Mouse (Mus musculus) forebrain, embryonic 11.5 days (tissue): ENCODE data around the gene Prss53. TPM values are rescaled to one million over a fixed set of nuclear protein-coding genes. Genes with fewer than 3 reads are reported as not detected.
"Not testable (repeated sequence)": the region's sequence is repeated elsewhere in the genome, so short reads cannot be mapped to it uniquely, and the experiment has no call there.

Source experiments
- ATAC-seq: fragments of 200-750 bp; cut with Nextera tagmentation; replicated peaks from 2 replicates; pipeline ENCODE4 v1.8.0; 2017; ENCODE audit warnings: moderate TSS enrichment; ENCODE audit not compliant: low FRiP score
- DNase-seq: peaks from one replicate; pipeline ENCODE4 v3.0.0-alpha.2; 2017; ENCODE audit warnings: low spot score
- H3K27ac ChIP-seq: fragments of 300-500 bp; sonication (generic); 2 replicates; pipeline ENCODE4 v1.5.1; 2014; ENCODE audit warnings: low read depth, low read length
- H3K27me3 ChIP-seq: fragments of 300-500 bp; sonication (generic); 2 replicates; pipeline ENCODE4 v1.6.1; 2014; ENCODE audit warnings: mild to moderate bottlenecking, low read length, mixed read lengths; ENCODE audit not compliant: control insufficient read depth, insufficient read depth
- H3K36me3 ChIP-seq: fragments of 300-500 bp; sonication (generic); 2 replicates; pipeline ENCODE4 v1.6.1; 2014; ENCODE audit warnings: mild to moderate bottlenecking, low read length, moderate library complexity, mixed read lengths; ENCODE audit not compliant: control insufficient read depth, insufficient read depth
- H3K4me1 ChIP-seq: fragments of 300-500 bp; sonication (generic); replicated peaks from 2 replicates; pipeline ENCODE4 v1.6.1; 2014; ENCODE audit warnings: low read length, mixed read lengths; ENCODE audit not compliant: control insufficient read depth, insufficient read depth
- H3K4me2 ChIP-seq: fragments of 300-500 bp; sonication (generic); 2 replicates; pipeline ENCODE4 v1.6.1; 2014; ENCODE audit warnings: low read depth, mild to moderate bottlenecking, low read length, moderate library complexity, mixed read lengths; ENCODE audit not compliant: severe bottlenecking
- H3K4me3 ChIP-seq: fragments of 300-500 bp; sonication (generic); 2 replicates; pipeline ENCODE4 v1.5.1; 2014; ENCODE audit warnings: low read depth, low read length
- H3K9ac ChIP-seq: fragments of 300-500 bp; sonication (generic); 2 replicates; pipeline ENCODE4 v1.6.1; 2014; ENCODE audit warnings: low read length
- H3K9me3 ChIP-seq: fragments of 300-500 bp; sonication (generic); 2 replicates; pipeline ENCODE4 v1.6.1; 2016; ENCODE audit warnings: low read length, mixed read lengths; ENCODE audit not compliant: control insufficient read depth
- WGBS: fragments of 180-500 bp; shearing (Covaris S2); extraction: QIAGEN DNeasy Blood & Tissue Kit; methylation state at CpG from one replicate; pipeline ENCODE4 v1.1.7; 2014; 5-methylcytosine and 5-hydroxymethylcytosine counted together
- polyA plus RNA-seq: library from polyadenylated mRNA; unstranded; fragments of >200 nt; fragmentation: Nextera tagmentation; extraction: Ambion mirVana; gene quantifications from 2 replicates; pipeline ENCODE4 v1.2.1, GENCODE M21; 2014

Prss53 gene
- polyA plus RNA-seq, 1 experiment from 2014 or later = 0.56 TPM

- H3K9ac ChIP-seq = no peak overlapping the region
- H3K27ac ChIP-seq = no peak overlapping the region
- H3K9me3 ChIP-seq = no peaks in the 10 kb centered on the region
- H3K36me3 ChIP-seq = peaks cover 11% of the 10 kb centered on the region; the same call in 1 of the 2 replicates
- WGBS = 91% methylated on average over 12 of the region's 12 CpGs
- H3K4me3 ChIP-seq = no peak overlapping the region
- no peak for DNase-seq
- H3K27me3 ChIP-seq = no peaks in the 10 kb centered on the region
- ATAC-seq = no peak
- H3K4me1 ChIP-seq = no peaks in the 10 kb centered on the region
- no peak overlapping the region for H3K4me2 ChIP-seq
These were observed 24.3 kb downstream of the Prss53 start for GRCm38 (mm10) chr7:127866434-127866833.

GRCm38 (mm10) chr7:127858258-127858657 is 32.5 kb downstream of the Prss53 start:
- DNase-seq (no peak), ATAC-seq (no peak)
- no peak overlapping the region for H3K9ac ChIP-seq
- WGBS = 94% methylated on average over 6 of the region's 6 CpGs
- no peak overlapping the region for H3K4me2 ChIP-seq
- no peaks in the 10 kb centered on the region for H3K36me3 ChIP-seq
- H3K4me1 ChIP-seq = no peaks in the 10 kb centered on the region
- no peaks in the 10 kb centered on the region for H3K9me3 ChIP-seq
- H3K27ac ChIP-seq = no peak overlapping the region
- H3K27me3 ChIP-seq = no peaks in the 10 kb centered on the region
- no peak overlapping the region for H3K4me3 ChIP-seq

- WGBS = 79% methylated on average over 5 of the region's 5 CpGs
- DNase-seq (no peak), ATAC-seq (no peak)
- no peak overlapping the region for H3K4me2 ChIP-seq
- H3K27me3 ChIP-seq = no peaks in the 10 kb centered on the region
- no peak overlapping the region for H3K27ac ChIP-seq
- H3K9me3 ChIP-seq = no peaks in the 10 kb centered on the region
- H3K4me1 ChIP-seq = no peaks in the 10 kb centered on the region
- no peaks in the 10 kb centered on the region for H3K36me3 ChIP-seq
- no peak overlapping the region for H3K9ac ChIP-seq
- no peak overlapping the region for H3K4me3 ChIP-seq
These were observed 39.9 kb downstream of the Prss53 start for GRCm38 (mm10) chr7:127850906-127851305.

- Histone ChIP-seq H3K27ac (no peak overlapping the region), H3K27me3 (no peaks in the 10 kb centered on the region), H3K4me1 (no peaks in the 10 kb centered on the region), H3K4me3 (no peak overlapping the region), H3K9me3 (no peaks in the 10 kb centered on the region), H3K4me2 (no peak overlapping the region), H3K9ac (no peak overlapping the region), H3K36me3 (no peaks in the 10 kb centered on the region)
- no peak for DNase-seq
- no peak for ATAC-seq
- 86% methylated on average over 6 of the region's 6 CpGs for WGBS
These were observed 40.5 kb downstream of the Prss53 start for GRCm38 (mm10) chr7:127849973-127850875.

- DNase-seq (peak; percentile 77), ATAC-seq (peak; percentile 63)
- peaks cover 6% of the 10 kb centered on the region; the same call in 1 of the 2 replicates for H3K4me1 ChIP-seq
- H3K27me3 ChIP-seq = no peaks in the 10 kb centered on the region
- H3K9ac ChIP-seq = peak overlapping the region; percentile 59
- H3K4me2 ChIP-seq = peak overlapping the region; percentile 99
- no peaks in the 10 kb centered on the region for H3K36me3 ChIP-seq
- 1% methylated on average over 40 of the region's 40 CpGs for WGBS
- peak overlapping the region; percentile 70; the same call in 1 of the 2 replicates for H3K27ac ChIP-seq
- H3K9me3 ChIP-seq = no peaks in the 10 kb centered on the region
- H3K4me3 ChIP-seq = peak overlapping the region; percentile 63
These were observed 48.6 kb downstream of the Prss53 start for GRCm38 (mm10) chr7:127842001-127842718.

- Histone ChIP-seq H3K9ac (peak overlapping the region; percentile 59), H3K36me3 (no peaks in the 10 kb centered on the region), H3K9me3 (no peaks in the 10 kb centered on the region), H3K27me3 (no peaks in the 10 kb centered on the region), H3K27ac (peak overlapping the region; percentile 70), H3K4me3 (peak overlapping the region; percentile 63), H3K4me2 (peak overlapping the region; percentile 99), H3K4me1 (peaks cover 6% of the 10 kb centered on the region; the same call in 1 of the 2 replicates)
- under 1% methylated on average over 43 of the region's 46 CpGs for WGBS
- ATAC-seq = peak; percentile 91
- peak; percentile 93 for DNase-seq
These were observed 49.3 kb downstream of the Prss53 start for GRCm38 (mm10) chr7:127841340-127842000.

- peaks cover 6% of the 10 kb centered on the region; the same call in 1 of the 2 replicates for H3K4me1 ChIP-seq
- 3% methylated on average over 15 of the region's 15 CpGs for WGBS
These were observed 49.9 kb downstream of the Prss53 start for GRCm38 (mm10) chr7:127840886-127841285.

GRCm38 (mm10) chr7:127840031-127840430 is 50.7 kb downstream of the Prss53 start:
- H3K9me3 ChIP-seq, H3K9ac ChIP-seq, H3K4me2 ChIP-seq, H3K36me3 ChIP-seq, H3K4me3 ChIP-seq, H3K4me1 ChIP-seq, H3K27me3 ChIP-seq, DNase-seq, H3K27ac ChIP-seq, ATAC-seq: not testable (repeated sequence)
- WGBS = 93% methylated on average over 2 of the region's 2 CpGs

More at GRCm38 (mm10) chr7:127840886-127841285, 49.9 kb downstream of the Prss53 start:
- H3K9ac ChIP-seq = peak overlapping the region; percentile 59
- H3K9me3 ChIP-seq = no peaks in the 10 kb centered on the region
- H3K4me2 ChIP-seq = peak overlapping the region; percentile 99
- DNase-seq (peak; percentile 59), ATAC-seq (peak; percentile 45)
- peak overlapping the region; percentile 70 for H3K27ac ChIP-seq
- no peaks in the 10 kb centered on the region for H3K36me3 ChIP-seq
- H3K27me3 ChIP-seq = no peaks in the 10 kb centered on the region
- H3K4me3 ChIP-seq = peak overlapping the region; percentile 63
